Mouse (Mus musculus): ENCODE data around the gene Ahdc1. TPM values are rescaled to one million over a fixed set of nuclear protein-coding genes. Genes with fewer than 3 reads are reported as not detected.

Gene Ahdc1
- polyA plus RNA-seq, 1 experiment from 2014 or later: 4.9 TPM

- 90% methylated on average over 3 of the region's 3 CpGs for WGBS
- Histone ChIP-seq H3K9ac (ENCODE audit: low read length) (no peak overlapping the region), H3K27me3 (ENCODE audit: control insufficient read depth, insufficient read depth, low read length) (no peaks in the 10 kb centered on the region), H3K36me3 (ENCODE audit: control insufficient read depth, insufficient read depth, low read length) (no peaks in the 10 kb centered on the region), H3K9me3 (ENCODE audit: control insufficient read depth, low read length) (no peaks in the 10 kb centered on the region), H3K4me1 (ENCODE audit: control insufficient read depth, insufficient read depth, low read length) (peaks cover 8% of the 10 kb centered on the region; the same call in 1 of the 2 replicates), H3K27ac (ENCODE audit: low read depth, low read length) (no peak overlapping the region), H3K4me2 (no peak overlapping the region), H3K4me3 (ENCODE audit: low read depth, low read length) (no peak overlapping the region)
- ATAC-seq (ENCODE audit: low FRiP score): no peak
- peak; percentile 57 for DNase-seq (ENCODE audit: low spot score, missing footprints)
Measured at GRCm38 (mm10) chr4:133114762-133115161, 103.7 kb downstream of the Ahdc1 start.

GRCm38 (mm10) chr4:133115721-133116429 lies 104.8 kb downstream of the Ahdc1 start:
- ATAC-seq (ENCODE audit: low FRiP score) (no peak), DNase-seq (ENCODE audit: low spot score, missing footprints) (peak; percentile 60)
- H3K4me1 ChIP-seq (ENCODE audit: control insufficient read depth, insufficient read depth, low read length): peaks cover 10% of the 10 kb centered on the region; the same call in 1 of the 2 replicates
- no peak overlapping the region for H3K27ac ChIP-seq (ENCODE audit: low read depth, low read length)
- H3K4me3 ChIP-seq (ENCODE audit: low read depth, low read length): no peak overlapping the region
- H3K9me3 ChIP-seq (ENCODE audit: control insufficient read depth, low read length): no peaks in the 10 kb centered on the region
- no peaks in the 10 kb centered on the region for H3K36me3 ChIP-seq (ENCODE audit: control insufficient read depth, insufficient read depth, low read length)
- WGBS: 80% methylated on average over 14 of the region's 14 CpGs
- H3K4me2 ChIP-seq: no peak overlapping the region
- no peaks in the 10 kb centered on the region for H3K27me3 ChIP-seq (ENCODE audit: control insufficient read depth, insufficient read depth, low read length)
- H3K9ac ChIP-seq (ENCODE audit: low read length): no peak overlapping the region

GRCm38 (mm10) chr4:133116756-133117470 lies 105.9 kb downstream of the Ahdc1 start:
- ATAC-seq (ENCODE audit: low FRiP score) (no peak), DNase-seq (ENCODE audit: low spot score, missing footprints) (peak; percentile 78)
- Histone ChIP-seq H3K4me3 (ENCODE audit: low read depth, low read length) (no peak overlapping the region), H3K27me3 (ENCODE audit: control insufficient read depth, insufficient read depth, low read length) (no peaks in the 10 kb centered on the region), H3K9me3 (ENCODE audit: control insufficient read depth, low read length) (no peaks in the 10 kb centered on the region), H3K36me3 (ENCODE audit: control insufficient read depth, insufficient read depth, low read length) (no peaks in the 10 kb centered on the region), H3K4me2 (no peak overlapping the region), H3K9ac (ENCODE audit: low read length) (peak overlapping the region; percentile 38; the same call in 1 of the 2 replicates), H3K27ac (ENCODE audit: low read depth, low read length) (no peak overlapping the region), H3K4me1 (ENCODE audit: control insufficient read depth, insufficient read depth, low read length) (peaks cover 10% of the 10 kb centered on the region; the same call in 1 of the 2 replicates)
- WGBS: 68% methylated on average over 3 of the region's 3 CpGs

GRCm38 (mm10) chr4:133117556-133118411 lies 106.7 kb downstream of the Ahdc1 start:
- peak overlapping the region; percentile 6; the same call in 1 of the 2 replicates for H3K4me2 ChIP-seq

GRCm38 (mm10) chr4:133118775-133119375 lies 107.8 kb downstream of the Ahdc1 start:
- no peak overlapping the region for H3K4me3 ChIP-seq (ENCODE audit: low read depth, low read length)
- H3K4me1 ChIP-seq (ENCODE audit: control insufficient read depth, insufficient read depth, low read length): peaks cover 10% of the 10 kb centered on the region; the same call in 1 of the 2 replicates
- H3K27me3 ChIP-seq (ENCODE audit: control insufficient read depth, insufficient read depth, low read length): no peaks in the 10 kb centered on the region
- H3K4me2 ChIP-seq: no peak overlapping the region
- WGBS: 89% methylated on average over 6 of the region's 6 CpGs
- ATAC-seq (ENCODE audit: low FRiP score): no peak
- H3K36me3 ChIP-seq (ENCODE audit: control insufficient read depth, insufficient read depth, low read length): no peaks in the 10 kb centered on the region
- H3K9me3 ChIP-seq (ENCODE audit: control insufficient read depth, low read length): no peaks in the 10 kb centered on the region
- no peak overlapping the region for H3K27ac ChIP-seq (ENCODE audit: low read depth, low read length)
- no peak overlapping the region; the same call in 1 of the 2 replicates for H3K9ac ChIP-seq (ENCODE audit: low read length)
- DNase-seq (ENCODE audit: low spot score, missing footprints): peak; percentile 68

More at GRCm38 (mm10) chr4:133117556-133118411, 106.7 kb downstream of the Ahdc1 start:
- Histone ChIP-seq H3K36me3 (ENCODE audit: control insufficient read depth, insufficient read depth, low read length) (no peaks in the 10 kb centered on the region), H3K27me3 (ENCODE audit: control insufficient read depth, insufficient read depth, low read length) (no peaks in the 10 kb centered on the region), H3K4me1 (ENCODE audit: control insufficient read depth, insufficient read depth, low read length) (peaks cover 10% of the 10 kb centered on the region; the same call in 1 of the 2 replicates), H3K9ac (ENCODE audit: low read length) (peak overlapping the region; percentile 38; the same call in 1 of the 2 replicates), H3K27ac (ENCODE audit: low read depth, low read length) (peak overlapping the region; percentile 40), H3K4me3 (ENCODE audit: low read depth, low read length) (no peak overlapping the region), H3K9me3 (ENCODE audit: control insufficient read depth, low read length) (no peaks in the 10 kb centered on the region)
- ATAC-seq (ENCODE audit: low FRiP score) (no peak), DNase-seq (ENCODE audit: low spot score, missing footprints) (peak; percentile 90)
- 29% methylated on average over 18 of the region's 18 CpGs for WGBS

GRCm38 (mm10) chr4:133119579-133119978 lies 108.5 kb downstream of the Ahdc1 start:
- H3K4me2 ChIP-seq: no peak overlapping the region
- DNase-seq (ENCODE audit: low spot score, missing footprints): peak; percentile 77
- H3K27ac ChIP-seq (ENCODE audit: low read depth, low read length): no peak overlapping the region
- peaks cover 10% of the 10 kb centered on the region; the same call in 1 of the 2 replicates for H3K4me1 ChIP-seq (ENCODE audit: control insufficient read depth, insufficient read depth, low read length)
- no peak overlapping the region for H3K9ac ChIP-seq (ENCODE audit: low read length)
- no peaks in the 10 kb centered on the region for H3K27me3 ChIP-seq (ENCODE audit: control insufficient read depth, insufficient read depth, low read length)
- no peak overlapping the region for H3K4me3 ChIP-seq (ENCODE audit: low read depth, low read length)
- H3K36me3 ChIP-seq (ENCODE audit: control insufficient read depth, insufficient read depth, low read length): no peaks in the 10 kb centered on the region
- no peak for ATAC-seq (ENCODE audit: low FRiP score)
- WGBS: 82% methylated on average over 6 of the region's 6 CpGs
- no peaks in the 10 kb centered on the region; the same call in 1 of the 2 replicates for H3K9me3 ChIP-seq (ENCODE audit: control insufficient read depth, low read length)

GRCm38 (mm10) chr4:133120833-133121321 lies 109.8 kb downstream of the Ahdc1 start:
- H3K4me1 ChIP-seq (ENCODE audit: control insufficient read depth, insufficient read depth, low read length): peaks cover 10% of the 10 kb centered on the region; the same call in 1 of the 2 replicates
- no peaks in the 10 kb centered on the region for H3K27me3 ChIP-seq (ENCODE audit: control insufficient read depth, insufficient read depth, low read length)
- H3K4me3 ChIP-seq (ENCODE audit: low read depth, low read length): no peak overlapping the region
- H3K4me2 ChIP-seq: no peak overlapping the region
- DNase-seq (ENCODE audit: low spot score, missing footprints) (peak; percentile 62), ATAC-seq (ENCODE audit: low FRiP score) (no peak)
- no peak overlapping the region for H3K9ac ChIP-seq (ENCODE audit: low read length)
- H3K27ac ChIP-seq (ENCODE audit: low read depth, low read length): no peak overlapping the region
- H3K36me3 ChIP-seq (ENCODE audit: control insufficient read depth, insufficient read depth, low read length): no peaks in the 10 kb centered on the region
- WGBS: 2% methylated on average over 10 of the region's 11 CpGs
- H3K9me3 ChIP-seq (ENCODE audit: control insufficient read depth, low read length): no peaks in the 10 kb centered on the region; the same call in 1 of the 2 replicates

GRCm38 (mm10) chr4:133121416-133121815 lies 110.4 kb downstream of the Ahdc1 start:
- WGBS: 67% methylated on average over 1 of the region's 1 CpGs
- Histone ChIP-seq H3K9ac (ENCODE audit: low read length) (no peak overlapping the region), H3K27me3 (ENCODE audit: control insufficient read depth, insufficient read depth, low read length) (no peaks in the 10 kb centered on the region), H3K36me3 (ENCODE audit: control insufficient read depth, insufficient read depth, low read length) (no peaks in the 10 kb centered on the region), H3K4me3 (ENCODE audit: low read depth, low read length) (no peak overlapping the region), H3K4me1 (ENCODE audit: control insufficient read depth, insufficient read depth, low read length) (peaks cover 10% of the 10 kb centered on the region; the same call in 1 of the 2 replicates), H3K27ac (ENCODE audit: low read depth, low read length) (no peak overlapping the region), H3K4me2 (no peak overlapping the region), H3K9me3 (ENCODE audit: control insufficient read depth, low read length) (no peaks in the 10 kb centered on the region; the same call in 1 of the 2 replicates)
- ATAC-seq (ENCODE audit: low FRiP score): no peak
- DNase-seq (ENCODE audit: low spot score, missing footprints): peak; percentile 75
